Mouse (Mus musculus): ENCODE results near the gene Dact2. TPM values are rescaled to one million over a fixed set of nuclear protein-coding genes. Genes with fewer than 3 reads are reported as not detected.

The Dact2 gene
- polyA plus RNA-seq, 2 experiments from 2014 or later, result not detected

- ATAC-seq, result no peak
Observed at GRCm38 (mm10) chr17:14207093-14207561, 3.0 kb upstream of the Dact2 start.

DNA sequence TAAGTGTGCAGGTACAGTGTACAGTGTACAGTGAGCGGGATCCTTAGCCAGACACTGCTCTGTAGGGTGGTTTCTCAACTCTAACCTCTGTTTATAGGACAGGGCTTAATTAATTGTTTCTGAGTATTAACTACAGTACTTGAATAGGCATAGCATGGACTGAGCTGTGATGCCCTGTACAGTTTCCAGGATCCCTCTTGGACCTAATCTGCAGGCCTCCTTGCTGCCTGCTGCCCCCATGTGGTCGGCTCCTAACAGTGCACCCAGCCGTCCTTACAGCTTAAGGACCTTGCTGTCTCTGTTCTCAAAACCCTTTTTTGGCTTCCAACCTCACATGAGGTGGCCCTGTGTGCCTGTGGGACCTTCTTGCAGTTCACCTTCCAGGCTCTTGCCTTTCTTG lies 2.0 kb upstream of the Dact2 start:
- ATAC-seq, result no peak

GRCm38 (mm10) chr17:14205236-14205635 lies 1.1 kb upstream of the Dact2 start:
- no peak for ATAC-seq

DNA sequence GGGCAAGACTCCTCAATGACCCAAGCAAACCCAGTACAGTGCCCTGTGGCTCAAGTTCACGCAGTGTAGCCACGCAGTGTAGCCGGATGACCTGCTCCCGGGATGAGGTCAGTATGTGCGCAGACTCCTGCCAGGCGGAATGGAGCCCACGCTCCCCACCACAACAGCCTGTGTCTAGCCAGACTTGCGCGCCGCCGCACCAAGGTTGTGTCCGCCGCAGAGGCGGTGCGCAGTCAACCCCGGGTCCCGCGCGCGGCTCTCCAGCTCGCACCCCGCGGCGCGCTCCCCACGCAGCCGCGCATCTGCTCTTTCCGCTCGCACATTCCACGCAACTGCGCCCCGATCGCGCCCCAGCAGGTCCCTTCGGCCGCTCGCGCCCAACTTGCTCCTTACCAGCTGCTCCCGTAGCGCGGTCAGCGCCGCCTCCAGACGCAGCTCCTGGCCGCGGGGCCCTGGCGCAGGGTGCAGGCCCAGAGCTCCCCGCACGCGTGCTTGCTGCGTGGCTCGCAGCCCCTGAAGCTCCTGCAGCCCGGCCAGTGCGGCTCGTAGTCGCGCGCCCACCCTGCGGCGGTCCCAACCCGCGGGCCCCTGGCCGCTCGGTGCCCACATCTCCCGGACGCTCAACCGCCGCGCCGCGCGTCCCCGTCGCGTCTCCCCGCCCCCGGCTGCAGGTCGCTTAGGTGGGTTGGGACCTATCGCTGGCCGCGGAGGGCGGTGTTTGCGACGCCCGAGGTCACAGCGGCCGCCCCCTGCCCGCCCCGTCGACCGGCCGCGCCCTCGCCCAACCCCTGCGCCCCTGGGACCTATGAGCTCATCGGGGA lies 773 bp downstream of the Dact2 start:
- no peak for ATAC-seq

DNA sequence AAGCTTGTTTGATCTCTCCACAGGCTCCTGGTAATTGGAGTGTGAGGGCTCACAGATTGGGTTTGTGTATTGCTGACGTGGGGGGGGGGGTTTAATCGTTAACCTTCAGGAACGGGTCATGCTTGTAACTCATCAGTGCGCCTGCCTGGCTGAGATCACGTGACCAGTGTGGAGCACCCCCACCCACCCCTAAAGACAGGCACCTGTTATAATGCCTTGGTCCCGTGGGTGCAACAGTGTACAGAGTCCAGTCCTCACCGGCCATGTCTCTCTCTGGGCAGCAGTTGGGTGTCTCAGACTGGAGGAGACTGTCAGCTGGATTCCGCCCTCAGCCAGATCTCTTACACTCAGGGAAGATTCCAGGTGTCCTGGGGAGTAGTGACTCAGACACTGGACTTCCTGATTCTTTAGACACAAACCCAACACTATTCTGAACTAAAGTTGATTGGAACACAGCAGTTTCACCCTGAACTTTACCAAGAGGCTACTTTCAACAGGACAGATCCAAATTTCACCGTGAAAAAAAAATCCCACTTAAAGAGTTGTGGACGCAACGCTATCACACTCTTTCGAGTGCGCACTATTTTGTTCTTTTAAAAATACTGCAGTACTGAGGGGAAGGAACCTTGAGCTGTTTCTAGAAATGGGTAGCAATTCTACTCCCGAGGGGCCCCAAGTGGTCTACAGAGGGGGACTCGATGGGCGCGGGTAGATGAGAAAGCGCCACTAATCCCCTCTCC lies 1.6 kb downstream of the Dact2 start:
- ATAC-seq, result no peak

DNA sequence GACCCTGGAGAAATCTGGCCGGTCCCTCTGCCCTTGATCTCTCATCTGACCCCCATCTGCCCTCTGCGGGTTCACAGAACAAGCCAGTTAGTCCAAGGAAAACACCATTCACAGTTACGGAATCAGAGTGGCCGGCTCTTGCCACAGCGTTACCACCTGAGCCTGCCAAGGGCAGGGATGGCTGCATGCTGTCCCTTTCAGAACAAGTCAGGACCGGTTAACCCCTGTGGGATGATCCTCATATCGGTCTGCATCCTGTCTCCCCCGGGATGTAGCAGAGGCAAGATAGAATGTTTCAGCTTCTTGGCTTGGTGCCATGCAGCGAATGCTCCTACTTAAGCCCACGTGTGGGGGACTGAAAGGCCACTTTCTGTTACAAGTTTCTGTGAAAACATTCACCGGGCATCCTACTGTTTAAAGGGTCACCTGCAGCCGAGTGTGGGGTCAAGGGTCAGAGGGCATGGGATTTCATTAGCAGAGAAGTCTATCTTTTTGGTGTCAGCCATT lies 2.8 kb downstream of the Dact2 start:
- no peak for ATAC-seq

- no peak for ATAC-seq
Observed at GRCm38 (mm10) chr17:14200206-14200605, 3.9 kb downstream of the Dact2 start.

- ATAC-seq, result no peak
Observed at GRCm38 (mm10) chr17:14199621-14200020, 4.5 kb downstream of the Dact2 start.

DNA sequence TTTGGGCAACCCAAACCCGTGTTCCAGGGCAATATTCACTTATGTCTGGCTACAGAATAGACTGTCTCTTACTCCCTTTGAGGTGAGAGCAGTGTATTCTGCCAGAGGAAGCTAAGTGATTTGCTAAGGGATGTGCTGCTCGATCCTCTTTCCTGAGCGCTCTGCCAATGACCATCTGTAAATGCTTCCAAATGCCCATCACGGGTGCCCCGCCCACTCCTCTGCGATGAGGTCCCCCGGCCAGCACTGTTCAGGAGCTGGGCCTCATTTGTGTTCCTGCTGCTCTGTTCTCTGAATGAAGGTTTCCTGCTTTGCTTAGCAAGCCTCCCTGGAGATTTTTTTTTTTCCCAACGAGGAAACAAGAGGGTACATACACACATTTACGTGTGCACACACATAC lies 11.2 kb downstream of the Dact2 start:
- no peak for ATAC-seq

DNA sequence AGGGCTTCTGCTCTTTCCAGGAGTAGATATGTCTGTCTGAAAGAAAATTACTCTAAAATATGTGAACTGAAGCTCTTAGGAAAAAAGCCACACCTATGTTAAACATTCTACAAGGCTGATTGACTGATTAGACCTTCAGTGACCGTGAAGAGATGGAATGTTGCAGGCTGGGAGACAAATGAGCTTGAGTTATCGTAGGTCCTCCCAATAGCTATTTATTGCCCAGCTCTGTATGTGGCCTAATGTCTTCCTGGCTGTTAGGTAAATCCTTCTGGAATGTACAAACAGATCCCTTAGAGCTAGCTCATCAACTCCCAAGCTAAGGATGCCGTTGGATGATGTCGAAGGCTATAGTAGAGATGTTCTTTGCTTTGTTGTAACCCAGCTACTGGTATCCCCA lies 11.7 kb downstream of the Dact2 start:
- ATAC-seq, result no peak

GRCm38 (mm10) chr17:14188455-14188854 lies 15.6 kb downstream of the Dact2 start:
- no peak for ATAC-seq

DNA sequence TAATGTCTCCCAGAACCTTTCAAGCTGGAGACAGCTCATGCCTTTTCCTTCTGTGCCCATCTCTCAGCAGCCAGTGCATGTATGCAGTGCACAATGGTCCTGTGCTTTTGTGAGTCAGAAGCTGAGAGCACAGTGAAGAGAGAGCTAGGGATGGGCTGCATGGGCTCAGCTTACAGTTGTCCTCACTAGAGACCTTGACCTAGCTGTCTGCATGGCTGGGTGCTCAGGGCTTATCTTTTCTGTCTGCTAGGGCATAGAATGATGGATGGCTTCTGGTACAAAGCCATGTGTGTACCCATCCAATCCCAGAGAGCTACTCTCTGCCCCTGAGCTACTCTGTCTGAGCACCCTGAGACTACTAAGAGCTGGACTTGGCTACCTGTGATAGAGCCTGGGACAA lies 17.0 kb downstream of the Dact2 start:
- no peak for ATAC-seq

GRCm38 (mm10) chr17:14186176-14186575 lies 17.9 kb downstream of the Dact2 start:
- ATAC-seq, result no peak

- ATAC-seq, result no peak
Observed at GRCm38 (mm10) chr17:14184192-14184814, 19.8 kb downstream of the Dact2 start.

DNA sequence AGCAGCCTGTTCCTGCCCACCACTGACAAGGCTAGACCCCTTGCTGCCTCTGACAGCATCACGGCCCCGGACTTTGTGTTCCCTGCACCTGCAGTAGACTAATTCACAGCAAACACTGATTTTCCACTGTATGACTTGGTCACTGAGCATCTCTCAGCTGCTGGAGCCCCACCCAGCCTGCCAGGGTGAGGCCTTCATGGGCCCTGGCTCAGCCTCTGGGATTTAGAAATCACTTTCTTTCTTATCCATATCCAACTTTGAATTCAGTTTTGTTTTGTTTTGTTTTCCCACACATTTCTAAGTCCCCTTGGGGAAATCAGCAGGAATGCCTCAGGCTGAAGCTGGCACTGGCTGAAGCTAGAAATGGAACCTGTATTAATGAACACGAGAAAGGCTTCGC lies 20.4 kb downstream of the Dact2 start:
- ATAC-seq, result no peak

DNA sequence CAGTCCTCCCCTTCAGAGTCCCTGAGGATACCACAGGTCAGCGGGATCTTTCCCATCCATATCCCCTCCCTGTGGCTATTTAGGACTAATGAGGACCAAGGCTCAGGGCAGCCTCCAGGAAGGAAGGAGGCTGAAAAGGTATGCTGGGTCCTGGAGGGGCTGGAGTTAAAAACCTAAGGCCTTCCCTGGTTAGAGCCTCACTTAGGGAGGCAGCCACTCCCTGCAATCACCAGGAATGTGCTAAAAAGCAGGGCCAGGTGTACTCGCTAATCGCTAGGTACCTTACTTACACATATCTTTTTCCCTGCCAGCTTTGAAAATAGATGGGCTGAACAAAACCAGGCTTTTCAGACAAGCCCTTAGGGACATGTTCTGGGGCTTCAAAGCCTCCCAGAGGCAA lies 21.2 kb downstream of the Dact2 start:
- no peak for ATAC-seq

DNA sequence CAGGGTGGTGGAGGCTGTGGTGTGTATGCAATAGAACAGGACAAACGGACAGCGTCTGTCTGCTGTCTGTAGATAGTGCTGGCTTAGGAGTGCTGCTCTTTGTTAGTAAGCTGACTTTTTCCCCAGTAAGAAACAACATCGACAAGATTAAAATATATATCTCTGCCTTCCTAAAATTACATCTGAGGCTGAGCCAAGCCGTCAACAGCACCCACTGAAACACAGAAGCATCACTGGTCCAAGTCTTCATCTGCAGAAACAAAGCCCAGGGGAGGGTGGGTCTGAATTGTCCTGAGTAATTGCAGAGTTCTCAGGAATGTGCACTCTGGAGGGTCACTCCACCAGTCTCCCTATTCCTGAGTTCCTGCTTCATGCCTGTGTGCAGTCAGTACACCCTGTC lies 25.2 kb downstream of the Dact2 start:
- ATAC-seq, result no peak

GRCm38 (mm10) chr17:14178475-14178874 lies 25.6 kb downstream of the Dact2 start:
- no peak for ATAC-seq

DNA sequence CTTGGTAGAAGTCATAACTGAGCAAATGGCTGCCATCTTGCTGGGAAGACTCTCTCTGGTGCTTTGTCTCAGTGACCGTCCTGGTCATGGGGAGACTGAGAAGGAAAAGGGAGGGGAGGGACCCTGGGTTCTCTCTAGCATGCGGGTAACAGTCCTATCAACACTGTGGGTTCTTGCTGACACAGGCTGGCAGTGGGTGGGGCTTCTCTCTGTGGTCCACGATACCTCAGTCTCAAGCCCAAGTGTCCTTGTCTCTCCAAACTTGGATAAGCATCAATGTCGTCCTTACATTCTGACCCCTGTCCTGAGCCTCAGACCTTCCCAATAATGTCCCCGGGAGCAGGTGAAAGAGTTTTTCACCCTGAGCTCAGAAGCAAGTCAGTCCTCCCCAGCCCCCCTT lies 26.1 kb downstream of the Dact2 start:
- no peak for ATAC-seq

- no peak for ATAC-seq
Observed at GRCm38 (mm10) chr17:14177018-14177417, 27.1 kb downstream of the Dact2 start.

DNA sequence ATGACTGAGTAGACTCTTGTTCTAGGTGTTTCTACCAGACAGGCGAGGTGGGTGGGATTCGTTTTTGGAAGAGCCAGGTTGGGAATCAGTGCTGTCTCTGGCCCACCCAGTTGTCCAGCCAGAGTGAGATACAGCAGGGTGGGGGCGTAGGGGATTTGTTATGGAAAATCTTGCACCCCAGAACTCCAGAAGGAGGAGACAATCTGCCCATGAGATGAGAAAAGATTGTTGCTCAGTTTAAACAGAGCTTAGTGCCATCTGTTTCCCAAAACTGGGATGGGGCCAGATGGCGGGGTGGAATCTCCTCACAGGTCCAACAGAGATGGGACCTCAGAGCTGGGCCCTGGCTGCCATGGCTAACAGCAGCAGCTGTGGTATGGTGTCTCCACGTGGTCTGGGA lies 28.4 kb downstream of the Dact2 start:
- ATAC-seq, result no peak

DNA sequence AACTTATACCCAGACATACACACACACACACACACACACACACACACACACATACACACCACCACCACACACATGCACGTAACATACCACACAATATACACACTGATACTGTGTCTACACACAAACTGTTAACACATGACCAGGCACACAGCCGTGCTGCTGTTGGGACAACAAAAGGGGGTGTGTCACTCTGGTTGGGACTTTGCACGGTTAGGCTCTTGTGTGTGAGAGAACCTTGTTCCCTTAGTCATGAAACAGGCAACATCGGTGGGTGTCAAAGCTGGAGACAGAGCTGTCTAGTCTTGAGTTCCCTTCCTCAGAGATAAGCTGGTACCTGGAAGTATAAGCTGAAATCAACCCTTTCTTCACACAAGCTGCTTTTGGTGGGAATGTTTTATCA lies 29.1 kb downstream of the Dact2 start:
- ATAC-seq, result no peak

DNA sequence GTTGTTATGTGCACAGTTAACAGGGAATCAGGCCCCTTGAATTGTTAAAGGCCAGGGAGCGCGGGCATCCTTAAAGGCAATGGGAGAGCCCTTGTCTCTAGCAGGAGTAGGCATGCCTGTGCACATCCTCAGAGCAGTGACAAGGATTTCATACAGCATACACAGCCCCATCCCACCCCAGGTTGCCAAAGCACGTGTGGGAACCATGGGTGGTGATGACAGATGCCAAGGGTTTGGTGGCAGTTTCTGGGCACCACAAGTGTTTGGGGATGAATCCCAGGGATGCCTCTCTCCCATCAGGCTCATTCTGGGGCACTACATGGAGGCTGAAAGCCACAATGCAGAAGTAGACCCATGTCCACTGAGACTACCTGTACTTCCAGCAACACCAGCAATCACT lies 29.7 kb downstream of the Dact2 start:
- no peak for ATAC-seq
